Mouse (Mus musculus) ES-Bruce4 (cell line): ENCODE results near the gene Myef2.

Experiments used
- CTCF ChIP-seq: IDR thresholded peaks from one replicate; pipeline ENCODE4 v1.8.1; 2011; ENCODE audit warnings: low read depth, low read length
- POLR2A ChIP-seq: IDR thresholded peaks from one replicate; pipeline ENCODE4 v1.8.1; 2011; ENCODE audit warnings: low read length; ENCODE audit not compliant: insufficient read depth

- no peak for TF ChIP-seq POLR2A
- no peak for TF ChIP-seq CTCF
These were observed 56.1 kb downstream of the Myef2 start for GRCm38 (mm10) chr2:125067373-125067772.
